Mouse (Mus musculus) spleen, embryonic (tissue): ENCODE results near the gene Kyat1.
"Not testable (repeated sequence)": the region's sequence is repeated elsewhere in the genome, so short reads cannot be mapped to it uniquely, and the experiment has no call there.

Experiments
- CTCF ChIA-PET: fragments of 350-600 bp; sonication (Branson Sonifier 250); formaldehyde crosslinking; loops from one replicate; lab custom pipeline; 2022; lab: Charles Lee

Gene Kyat1

GRCm38 (mm10) chr2:30173541-30174240 is 32.0 kb downstream of the Kyat1 start:
- CTCF ChIA-PET = no interaction called here

- CTCF ChIA-PET = interaction anchor here (0.6 kb wide), 1 partner anchor 10 kb away, joined by 10 read pairs; no protein-coding TSS in a partner anchor
These were observed 33.7 kb downstream of the Kyat1 start for GRCm38 (mm10) chr2:30171997-30172382.

GRCm38 (mm10) chr2:30171371-30171996 is 34.2 kb downstream of the Kyat1 start, which contains the start of gene Endog:
TSS of gene Endog (plus strand) at chr2:30171493.
- CTCF ChIA-PET = no interaction called here

- CTCF ChIA-PET = no interaction called here
These were observed 39.0 kb downstream of the Kyat1 start for GRCm38 (mm10) chr2:30166677-30167076.

GRCm38 (mm10) chr2:30164340-30164932 is 41.2 kb downstream of the Kyat1 start:
- CTCF ChIA-PET = no interaction called here

- CTCF ChIA-PET = interaction anchor here (0.6 to 1.3 kb wide), 7 partner anchors 10 to 63 kb away, joined by 3 to 10 read pairs (median 3); no protein-coding TSS in a partner anchor
These were observed 43.8 kb downstream of the Kyat1 start for GRCm38 (mm10) chr2:30161809-30162208.

GRCm38 (mm10) chr2:30159871-30160270 is 45.8 kb downstream of the Kyat1 start:
- CTCF ChIA-PET = not testable (repeated sequence)

- CTCF ChIA-PET = no interaction called here
These were observed 53.0 kb downstream of the Kyat1 start for GRCm38 (mm10) chr2:30152616-30153015.

GRCm38 (mm10) chr2:30151840-30152239 is 53.8 kb downstream of the Kyat1 start:
- CTCF ChIA-PET = no interaction called here

- CTCF ChIA-PET = no interaction called here
These were observed 58.2 kb downstream of the Kyat1 start for GRCm38 (mm10) chr2:30147466-30147865.

GRCm38 (mm10) chr2:30144436-30144835 is 61.2 kb downstream of the Kyat1 start:
- CTCF ChIA-PET = no interaction called here

GRCm38 (mm10) chr2:30140021-30140420 is 65.6 kb downstream of the Kyat1 start:
- CTCF ChIA-PET = not testable (repeated sequence)

GRCm38 (mm10) chr2:30136458-30136857 is 69.2 kb downstream of the Kyat1 start:
- CTCF ChIA-PET = no interaction called here
